Mouse (Mus musculus): ENCODE measurements at regions not wholly inside any gene's neighbourhood (a gene's known extent, or its start where the extent isn't known, plus 50 kb on each side); places are given as distances from the start of the nearest gene placed in this dataset.

GRCm38 (mm10) chr6:101484526-101485287 is 107.0 kb upstream of the Pdzrn3 start:
- TF ChIP-seq CTCF (IDR thresholded peaks at IDR 0.05; ENCODE audit: control insufficient read depth, insufficient read depth, low read length) (no peak), POLR2A (IDR thresholded peaks at IDR 0.05; ENCODE audit: borderline replicate concordance, control insufficient read depth, low read depth, low read length) (no peak)
